Mouse (Mus musculus) mouse trophoblast stem cell (cell line): ENCODE data around the gene Arhgap5.
"Not testable (repeated sequence)": the region's sequence is repeated elsewhere in the genome, so short reads cannot be mapped to it uniquely, and the experiment has no call there.

ENCODE experiments used
- in situ Hi-C, 2 experiments: fragments of 300-500 bp; cut with MseI, MboI; formaldehyde crosslinking; loops; 2 replicates in 1 of 2; 3 replicates in 1 of 2; pipeline ENCODE4 v1.15.1; 2025

The Arhgap5 gene

DNA sequence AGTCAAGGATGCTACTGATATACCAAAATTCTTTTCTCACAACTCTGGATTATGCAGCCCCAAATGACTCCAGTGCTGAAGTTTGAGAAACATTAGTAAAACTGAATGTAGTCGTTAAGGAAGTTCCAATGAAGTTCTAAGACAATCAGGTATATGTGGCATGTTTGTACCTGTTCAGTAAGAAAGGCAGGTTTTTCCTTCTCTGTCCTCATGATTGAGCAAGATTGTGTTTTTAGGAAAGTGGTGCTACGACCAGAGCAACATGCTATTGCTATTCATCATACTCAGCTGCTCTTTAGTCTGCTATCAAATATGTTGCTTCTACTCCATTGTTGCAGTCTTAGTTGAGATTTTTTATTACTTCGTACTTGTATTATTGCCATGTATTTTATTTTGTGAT is 26.0 kb downstream of the Arhgap5 start:
- in situ Hi-C loops, result no loop called here

DNA sequence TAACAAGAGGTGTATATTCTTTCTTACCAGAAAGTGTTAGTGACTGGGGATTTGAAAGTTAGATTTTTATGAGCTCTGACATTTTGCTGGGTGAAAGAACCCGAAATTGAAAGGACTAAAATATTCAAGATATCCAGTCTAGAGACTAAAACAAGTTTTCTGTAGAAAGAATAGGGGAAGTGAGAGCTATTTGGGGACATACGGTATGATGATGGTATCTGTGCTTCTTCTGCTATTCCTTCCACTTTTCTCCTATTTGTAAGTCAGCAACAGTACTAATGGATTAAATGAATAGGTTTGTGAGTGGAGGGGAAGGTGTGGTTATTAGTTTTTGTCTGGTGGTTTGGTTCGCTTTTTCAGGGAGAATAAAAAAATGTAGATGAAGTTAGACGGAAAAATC is 37.5 kb downstream of the Arhgap5 start:
- in situ Hi-C loops, result no loop called here

DNA sequence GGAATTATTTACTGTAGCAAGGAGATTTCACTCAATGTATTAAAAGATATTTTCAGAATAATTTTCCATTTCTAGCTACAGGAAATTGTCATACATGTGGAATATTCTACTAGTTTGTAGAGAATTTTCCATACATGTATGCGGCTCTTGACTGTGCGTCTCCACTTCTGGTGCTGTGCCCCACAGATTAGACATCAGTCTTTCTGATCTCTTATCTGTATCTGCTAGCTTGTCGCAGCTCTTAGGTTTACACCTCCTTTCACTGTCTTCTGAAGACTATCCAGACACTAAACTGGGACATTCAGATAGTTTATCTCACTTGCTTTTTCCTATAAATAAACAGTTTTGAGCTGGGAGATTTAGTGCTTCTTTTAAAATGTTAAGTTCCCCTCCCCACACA is 40.8 kb downstream of the Arhgap5 start:
- in situ Hi-C loops, result no loop called here

DNA sequence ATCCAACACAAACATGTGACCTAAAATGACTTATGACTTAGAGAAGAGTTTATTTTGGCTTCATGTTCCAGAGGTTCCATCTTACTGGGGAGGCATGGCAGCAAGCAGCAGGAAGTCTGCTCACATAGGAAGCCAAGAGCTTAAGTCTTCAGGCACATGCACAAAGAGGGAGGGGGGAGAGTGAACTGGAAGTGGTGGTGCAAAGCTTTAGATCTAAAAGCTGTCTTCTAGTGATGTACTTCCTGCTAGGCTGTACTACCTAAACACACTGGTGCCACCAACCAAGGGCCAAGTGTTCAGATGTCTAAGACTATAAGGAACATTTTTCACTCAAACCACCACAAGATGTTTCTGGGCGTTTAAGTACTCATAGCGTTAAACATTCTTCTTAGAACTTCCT is 48.3 kb downstream of the Arhgap5 start:
- in situ Hi-C loops, result no loop called here

DNA sequence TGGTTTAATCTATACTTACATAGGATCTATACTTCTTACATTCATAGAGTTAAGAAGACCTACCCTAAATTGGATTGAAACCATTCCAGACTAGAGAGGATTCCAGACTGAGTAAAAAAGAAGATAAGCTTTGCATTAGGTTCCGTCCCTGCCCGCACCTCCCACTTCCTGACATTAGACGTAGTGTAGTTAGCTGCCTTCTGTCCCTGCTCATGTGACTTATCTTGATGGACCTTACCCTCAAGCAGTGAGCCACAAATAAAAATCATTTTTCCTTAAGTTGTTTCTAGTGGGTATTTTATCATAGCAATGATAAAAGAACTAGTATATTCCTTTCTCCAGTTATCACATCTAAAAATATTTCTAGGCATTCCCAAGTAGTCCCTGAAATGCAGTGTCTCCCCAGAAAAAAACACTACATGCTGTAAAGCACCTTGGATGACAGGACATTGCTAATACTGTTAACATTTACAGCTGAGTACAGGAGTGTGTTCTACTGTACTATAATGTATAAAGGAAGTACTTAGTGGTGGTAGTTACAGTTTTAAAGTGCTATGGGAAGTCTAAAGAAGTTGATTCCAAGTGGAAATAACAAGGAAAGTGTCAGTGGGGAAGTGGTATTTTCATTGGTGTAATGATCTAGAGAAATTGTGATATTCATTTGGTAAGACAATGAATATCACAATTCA is 51.6 kb downstream of the Arhgap5 start:
- in situ Hi-C loops, result no loop called here

DNA sequence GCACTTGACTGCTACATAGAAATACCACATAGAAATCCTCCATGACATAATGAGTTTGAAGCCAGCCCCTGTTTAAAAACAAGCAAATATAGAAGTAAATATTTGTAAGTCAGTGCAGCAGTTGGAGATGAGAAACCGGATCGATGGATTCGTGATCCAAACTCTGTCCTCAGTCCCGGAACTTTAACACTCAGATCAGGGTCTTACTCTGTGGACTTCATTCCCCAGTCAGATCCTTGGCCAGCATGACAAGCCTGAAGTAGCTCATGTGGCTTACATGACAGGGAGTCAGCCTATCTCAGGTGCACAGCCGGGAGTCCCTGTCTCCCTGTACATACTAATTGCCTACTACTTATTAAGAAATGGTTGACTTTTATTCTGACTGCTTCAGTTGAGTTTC is 61.9 kb downstream of the Arhgap5 start:
- in situ Hi-C loops, result no loop called here

DNA sequence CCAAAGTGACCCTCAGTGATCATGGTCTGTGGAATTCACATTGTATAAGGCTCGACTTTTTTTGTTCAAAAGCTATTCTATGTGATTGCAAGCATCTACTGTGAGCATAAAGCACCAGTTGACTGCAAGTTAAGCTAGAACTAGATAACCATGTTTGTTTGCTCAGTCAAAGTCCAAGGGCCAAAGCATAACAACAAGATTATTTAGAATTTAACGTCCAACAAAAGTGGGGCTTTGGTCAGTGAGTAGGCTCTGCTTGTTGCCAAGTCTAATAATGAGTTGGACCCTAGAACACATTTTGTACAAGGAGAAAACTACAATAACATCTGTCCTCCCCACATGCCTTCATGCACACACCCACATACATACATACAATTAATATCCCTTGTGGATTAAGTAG is 69.6 kb downstream of the Arhgap5 start:
- in situ Hi-C loops, result no loop called here

DNA sequence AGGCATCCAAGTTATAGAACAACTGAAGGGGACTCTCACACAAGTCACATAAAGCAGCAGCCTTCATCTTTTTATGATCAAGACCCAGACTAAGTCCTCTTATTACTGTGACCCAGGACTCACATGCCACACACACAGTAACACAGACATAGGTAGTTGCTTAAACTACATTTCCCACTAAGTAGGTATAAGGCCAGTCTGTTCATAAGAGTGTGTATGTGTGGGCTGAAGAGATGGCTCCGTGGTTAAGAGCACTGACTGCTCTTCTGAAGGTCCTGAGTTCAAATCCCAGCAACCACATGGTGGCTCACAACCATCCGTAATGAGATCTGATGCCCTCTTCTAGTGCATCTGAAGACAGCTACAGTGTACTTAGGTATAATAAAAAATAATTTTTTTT is 82.7 kb downstream of the Arhgap5 start:
- in situ Hi-C loops, result not testable (repeated sequence)

DNA sequence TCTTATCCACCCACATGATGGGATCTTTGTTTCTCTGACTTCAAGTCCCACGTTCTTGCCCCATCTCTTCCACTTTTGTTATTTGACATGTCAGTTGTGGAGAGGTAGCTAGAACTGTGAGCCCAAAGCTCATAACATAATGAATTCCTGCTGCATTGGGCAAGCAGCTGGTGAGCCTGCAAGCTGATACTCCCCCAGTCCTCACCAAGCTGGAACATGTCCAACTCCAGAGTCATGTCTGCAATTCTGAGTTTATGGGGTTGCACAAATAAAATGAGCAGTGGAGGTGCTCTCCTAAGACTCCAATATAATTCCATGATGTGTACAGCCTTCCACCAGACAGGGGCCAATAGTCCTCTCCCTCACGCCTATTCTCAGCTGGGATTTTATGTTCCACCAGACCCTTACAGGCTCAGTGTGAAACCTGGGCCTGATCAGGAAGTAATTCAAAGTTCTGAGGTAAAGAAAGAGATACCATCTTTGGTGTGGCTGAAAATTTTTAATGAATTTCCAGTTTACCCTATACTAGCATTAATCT is 83.8 kb downstream of the Arhgap5 start:
- in situ Hi-C loops, result no loop called here

DNA sequence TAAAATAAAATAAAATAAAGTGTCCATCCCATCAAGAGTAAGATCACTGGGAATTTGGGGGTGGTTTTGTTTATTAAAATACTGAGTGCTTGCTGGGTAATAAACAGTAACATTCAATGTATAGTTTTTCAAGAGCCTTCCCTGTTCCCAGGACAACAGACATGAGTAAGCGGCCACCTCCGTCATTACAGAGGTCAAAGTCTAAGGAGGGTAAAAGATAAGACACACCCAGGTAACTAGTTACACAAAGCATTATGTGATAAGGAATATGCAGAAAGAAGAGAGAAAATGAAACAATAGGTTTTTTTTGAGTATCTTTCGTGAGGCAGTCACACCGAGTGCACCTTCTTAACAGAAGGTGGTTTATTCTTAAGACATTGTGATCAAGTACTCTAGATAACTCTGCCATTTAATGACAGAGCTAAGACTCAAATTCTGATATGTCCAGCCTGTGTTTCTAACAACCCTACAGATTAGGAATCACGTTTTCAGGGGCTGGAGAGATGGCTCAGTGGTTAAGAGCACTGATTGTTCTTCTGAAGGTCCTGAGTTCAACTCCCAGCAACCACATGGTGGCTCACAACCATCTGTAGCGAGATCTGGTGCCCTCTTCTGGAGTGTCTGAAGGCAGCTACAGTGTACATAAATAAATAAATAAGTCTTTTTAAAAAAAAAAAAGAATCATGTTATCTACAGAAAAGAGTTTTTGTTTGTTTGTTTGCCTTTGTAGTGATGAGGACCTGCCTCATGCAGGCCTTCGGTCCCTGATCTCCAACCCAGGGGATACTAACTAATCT is 91.8 kb downstream of the Arhgap5 start:
- in situ Hi-C loops, result no loop called here

DNA sequence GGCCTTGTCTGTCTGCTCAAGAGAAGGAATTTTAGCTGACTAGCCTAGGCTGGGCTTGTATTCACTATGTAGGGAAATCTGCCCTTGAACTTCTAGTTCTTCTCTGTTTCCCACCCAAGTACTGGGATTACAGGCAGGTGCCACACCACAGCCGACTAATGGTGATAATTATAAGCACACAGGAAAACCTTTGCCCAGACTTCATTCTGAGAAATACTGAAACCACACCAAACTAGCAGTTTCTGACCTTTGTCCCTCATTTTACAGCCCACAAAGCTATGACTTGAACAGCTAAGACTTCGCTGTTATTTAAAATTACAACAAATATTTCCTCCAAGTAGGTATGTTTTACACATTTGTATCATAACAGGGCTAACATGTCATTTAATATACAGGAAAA is 98.7 kb downstream of the Arhgap5 start:
- in situ Hi-C loops, result no loop called here

DNA sequence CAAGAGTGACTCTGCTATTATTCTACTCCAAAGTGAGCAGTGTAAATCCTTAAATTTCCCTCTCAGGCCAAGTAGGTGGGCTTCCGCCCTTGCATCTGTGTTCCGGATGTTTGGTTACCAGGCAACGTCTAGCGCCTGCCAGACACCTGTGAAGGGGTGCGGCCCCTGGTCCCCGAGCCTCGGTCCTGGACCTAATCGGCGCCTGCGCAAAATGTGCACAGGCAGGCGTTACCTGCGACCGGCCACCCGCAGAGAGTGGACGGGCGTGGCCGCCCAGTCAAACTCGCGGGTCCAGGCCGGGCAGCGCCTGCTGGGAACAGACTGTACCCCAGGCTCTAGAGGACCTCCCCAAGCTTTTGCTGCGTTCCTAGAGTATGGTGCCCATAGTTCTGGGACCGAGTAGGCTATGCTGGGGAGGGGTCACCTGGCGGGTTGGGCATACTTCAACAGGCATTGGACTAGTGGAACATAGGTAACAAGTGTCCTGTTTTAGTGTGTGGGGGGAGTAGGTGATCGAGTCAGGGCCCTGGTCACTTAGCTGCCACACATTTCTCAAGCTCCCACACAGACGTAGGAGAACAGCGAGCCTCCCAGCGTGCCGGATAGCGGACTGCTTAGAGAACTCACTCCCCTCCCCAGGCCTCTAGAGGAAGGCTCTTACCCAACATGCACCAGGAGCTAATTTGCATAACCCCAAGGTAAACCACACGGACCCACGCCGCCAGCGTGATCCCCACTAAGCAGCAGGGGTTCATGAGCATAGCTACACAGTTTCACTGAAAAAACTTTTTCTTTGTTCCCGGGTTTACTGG is 99.3 kb downstream of the Arhgap5 start:
- in situ Hi-C loops, result no loop called here

DNA sequence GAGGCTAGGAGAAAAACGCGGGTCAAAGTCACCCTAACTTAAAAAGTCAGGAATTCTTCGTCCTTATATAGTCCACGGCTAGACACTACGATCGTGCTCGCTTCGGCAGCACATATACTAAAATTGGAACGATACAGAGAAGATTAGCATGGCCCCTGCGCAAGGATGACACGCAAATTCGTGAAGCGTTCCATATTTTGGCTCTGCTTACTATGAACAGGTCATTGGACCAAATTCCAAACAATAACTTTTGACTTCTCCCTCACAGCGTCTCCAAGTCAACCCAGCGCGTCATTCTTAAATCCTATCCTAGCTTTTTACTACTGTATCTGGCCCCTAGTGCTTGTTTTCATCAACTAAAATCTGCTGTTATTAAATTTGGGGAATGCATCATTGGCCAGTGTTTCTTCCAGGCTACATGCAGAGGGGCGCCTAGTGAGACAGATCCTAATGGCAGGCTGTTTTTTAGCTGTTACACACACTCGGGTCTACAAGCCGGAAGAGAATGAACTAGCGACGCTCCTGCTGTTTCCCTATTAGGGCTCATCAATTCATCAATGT is 100.0 kb downstream of the Arhgap5 start:
- in situ Hi-C loops, result no loop called here

DNA sequence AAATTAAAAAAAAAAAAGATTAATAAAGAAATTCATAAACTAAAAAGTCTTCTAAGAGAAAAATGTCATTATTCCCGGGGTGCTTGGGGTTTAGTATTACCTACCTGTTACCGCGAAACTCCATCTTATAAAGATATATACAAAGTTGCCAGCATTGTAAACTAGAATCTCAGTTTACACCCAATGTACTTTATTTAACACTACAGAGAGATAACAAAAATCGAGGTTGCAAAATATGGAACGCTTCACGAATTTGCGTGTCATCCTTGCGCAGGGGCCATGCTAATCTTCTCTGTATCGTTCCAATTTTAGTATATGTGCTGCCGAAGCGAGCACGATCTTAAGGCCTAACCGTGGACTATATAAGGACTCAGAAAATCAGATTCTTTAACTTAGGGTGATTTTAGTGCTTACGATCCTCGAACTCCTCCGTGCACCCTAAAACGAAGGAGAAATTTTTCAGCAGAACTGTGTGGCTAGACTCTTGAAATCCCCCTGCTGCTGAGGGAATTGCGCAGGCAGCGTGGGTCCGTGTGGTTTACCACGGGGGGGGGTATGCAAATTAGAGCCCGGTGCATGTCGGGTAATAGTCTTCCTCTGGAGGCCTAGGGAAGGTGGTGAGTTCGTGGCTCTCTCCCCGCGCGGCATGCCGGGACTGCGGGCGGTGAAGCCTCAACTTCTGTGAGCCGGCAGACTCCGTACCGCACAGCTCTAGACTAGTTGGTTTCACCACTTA is 100.7 kb downstream of the Arhgap5 start:
- in situ Hi-C loops, result no loop called here

DNA sequence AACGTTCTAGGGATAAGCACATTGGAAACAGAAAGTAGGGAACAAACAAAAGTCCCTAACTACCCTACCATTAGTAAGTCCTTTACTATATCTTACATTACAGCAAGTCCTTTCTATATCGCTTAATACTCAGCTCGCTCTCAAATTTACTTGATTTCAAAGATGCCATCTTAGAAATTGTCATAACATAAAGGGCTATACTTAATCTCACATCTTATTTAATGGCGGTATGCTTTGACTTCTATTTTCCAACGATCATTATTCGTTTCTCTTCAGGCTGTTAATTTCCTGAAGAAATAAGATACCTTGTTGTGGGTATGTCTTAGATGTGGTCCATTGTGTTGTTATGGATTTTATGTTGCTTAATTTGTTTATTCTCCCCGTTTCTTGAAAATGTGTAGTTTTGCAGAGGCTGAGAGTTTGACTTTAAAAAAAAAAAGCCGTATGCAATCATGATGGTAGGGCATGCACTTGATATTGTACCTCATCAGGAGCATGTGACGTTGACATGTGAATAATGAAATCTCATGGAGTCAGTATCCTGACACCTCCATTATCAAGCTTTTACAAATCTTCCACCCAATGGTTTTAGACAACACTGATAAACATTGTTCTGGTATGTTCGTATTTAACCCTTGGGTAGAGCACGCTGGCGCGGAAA is 101.3 kb downstream of the Arhgap5 start:
- in situ Hi-C loops, result no loop called here

DNA sequence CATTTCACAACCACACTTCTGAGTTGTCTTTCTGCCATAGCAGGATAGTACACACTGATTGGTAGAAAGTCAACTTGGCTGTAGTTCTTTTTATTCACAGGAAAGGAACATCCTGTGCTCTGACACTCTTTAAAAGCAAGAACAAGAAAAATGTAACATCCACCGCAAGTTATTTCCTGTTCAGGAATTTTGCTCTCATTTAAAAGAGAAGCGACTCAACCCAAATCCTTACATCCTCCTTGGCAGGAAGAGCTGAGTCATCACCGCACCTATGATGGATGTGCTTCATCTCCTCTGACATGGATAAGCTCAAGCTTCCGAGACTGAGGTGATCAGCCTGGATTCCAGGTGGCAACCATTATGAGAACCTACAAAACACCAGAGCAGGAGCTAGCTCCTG is 103.6 kb downstream of the Arhgap5 start:
- in situ Hi-C loops, result no loop called here

DNA sequence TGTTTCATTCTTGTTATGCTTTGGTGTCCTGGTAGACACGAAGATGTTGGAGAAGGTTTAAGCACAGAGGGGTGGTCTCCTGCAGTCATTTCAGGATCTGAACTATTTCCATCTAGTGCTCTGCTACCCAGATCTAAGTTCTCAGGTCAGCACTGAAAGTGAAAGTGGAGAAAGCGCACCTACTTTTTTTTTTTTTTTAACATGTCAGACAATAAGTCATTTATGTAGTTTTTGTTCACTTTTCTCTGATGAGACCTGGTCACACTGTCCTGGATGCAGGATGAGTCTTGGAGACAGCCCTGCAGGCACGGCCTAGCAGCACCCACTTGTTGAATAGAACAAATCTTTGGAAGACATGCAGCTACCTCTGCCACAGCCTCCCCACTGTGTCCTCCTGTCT is 111.9 kb downstream of the Arhgap5 start:
- in situ Hi-C loops, result no loop called here

DNA sequence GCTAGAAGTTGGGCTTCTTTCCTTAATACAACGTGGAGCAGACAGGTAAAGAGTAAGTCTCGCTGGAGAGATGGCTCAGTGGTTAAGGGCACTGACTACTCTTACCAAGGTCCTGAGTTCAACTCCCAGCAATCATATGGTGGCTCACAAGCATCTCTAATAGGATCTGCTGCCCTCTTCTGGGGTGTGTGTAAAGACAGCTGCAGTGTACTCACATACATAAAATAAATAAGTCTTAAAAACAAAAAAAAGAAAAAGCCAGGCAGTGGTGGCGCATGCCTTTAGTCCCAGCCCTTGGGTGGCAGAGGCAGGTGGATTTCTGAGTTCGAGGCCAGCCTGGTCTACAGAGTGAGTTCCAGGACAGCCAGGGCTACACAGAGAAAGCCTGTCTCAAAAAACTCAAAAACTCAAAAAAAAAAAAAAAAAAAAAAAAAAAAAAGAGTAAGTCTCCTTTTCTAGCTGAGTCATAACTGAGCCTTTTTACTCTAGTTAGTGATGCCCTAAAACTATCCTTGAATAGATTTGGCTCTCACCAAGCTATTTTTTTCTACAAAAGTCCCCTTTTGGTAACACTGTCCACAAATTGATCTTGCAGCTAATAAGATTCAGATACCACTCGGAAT is 114.8 kb downstream of the Arhgap5 start:
- in situ Hi-C loops, result no loop called here

DNA sequence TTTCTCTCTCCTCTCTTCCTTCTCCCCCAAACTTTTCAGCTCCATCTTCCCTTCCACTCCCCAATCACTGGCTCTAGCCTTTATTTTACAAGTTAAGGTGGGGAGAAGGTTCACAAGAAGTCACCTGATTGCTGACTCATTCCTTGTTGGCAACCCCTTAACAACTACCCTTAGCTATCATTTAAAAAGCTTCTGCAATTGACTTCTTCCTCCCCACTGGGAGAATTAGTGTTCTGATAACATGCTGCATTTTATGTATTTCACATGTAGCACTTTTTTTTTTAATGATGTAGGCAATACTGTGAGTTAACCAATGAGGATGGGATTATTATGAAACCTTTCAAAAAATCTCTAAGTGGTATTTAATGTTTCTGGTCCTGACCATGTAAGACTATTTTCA is 115.9 kb downstream of the Arhgap5 start:
- in situ Hi-C loops, result no loop called here
